Mouse (Mus musculus) C2C12 (cell line): ENCODE measurements around the gene Astl. TPM values are rescaled to one million over a fixed set of nuclear protein-coding genes. Genes with fewer than 3 reads are reported as not detected.

Source experiments
- H3K27me3 ChIP-seq: one replicate; pipeline ENCODE4 v1.6.1; 2011; ENCODE audit not compliant: control insufficient read depth, insufficient read depth, insufficient read length
- H3K36me3 ChIP-seq: one replicate; pipeline ENCODE4 v1.6.1; 2011; ENCODE audit not compliant: control insufficient read depth, insufficient read depth
- H3K4me3 ChIP-seq: one replicate; pipeline ENCODE4 v1.5.1; 2011; ENCODE audit warnings: mild to moderate bottlenecking, control low read depth; ENCODE audit not compliant: poor library complexity, insufficient read depth, severe bottlenecking
- H3K79me2 ChIP-seq: one replicate; pipeline ENCODE4 v1.6.1; 2011; ENCODE audit not compliant: control insufficient read depth, insufficient read depth
- H3K79me3 ChIP-seq: one replicate; pipeline ENCODE4 v1.6.1; 2011; ENCODE audit warnings: low read depth, control low read depth
- H3ac ChIP-seq: one replicate; pipeline ENCODE3; 2011; ENCODE audit warnings: low read depth; ENCODE audit not compliant: control insufficient read depth, insufficient read length
- CEBPB ChIP-seq: IDR thresholded peaks from one replicate; pipeline ENCODE4 v1.6.1; 2011; ENCODE audit warnings: low read depth, mild to moderate bottlenecking, control low read depth, moderate library complexity
- CTCF ChIP-seq: IDR thresholded peaks from one replicate; pipeline ENCODE4 v1.5.1; 2011; ENCODE audit not compliant: control insufficient read depth, insufficient read depth, insufficient read length
- FOSL1 ChIP-seq: IDR thresholded peaks from one replicate; pipeline ENCODE4 v1.8.0; 2011; ENCODE audit warnings: mild to moderate bottlenecking, low read length; ENCODE audit not compliant: poor library complexity, insufficient read depth, severe bottlenecking
- MAX ChIP-seq: IDR thresholded peaks from one replicate; pipeline ENCODE4 v1.6.1; 2011; ENCODE audit warnings: mild to moderate bottlenecking, control low read depth
- MYOD1 ChIP-seq: IDR thresholded peaks from one replicate; pipeline ENCODE4 v1.6.1; 2011; ENCODE audit warnings: low read depth; ENCODE audit not compliant: control insufficient read depth, insufficient read length
- MYOG ChIP-seq: IDR thresholded peaks from one replicate; pipeline ENCODE4 v1.6.1; 2011; ENCODE audit not compliant: control insufficient read depth, insufficient read length; ENCODE audit errors: extremely low read depth
- USF1 ChIP-seq: IDR thresholded peaks from one replicate; pipeline ENCODE4 v1.6.1; 2011; ENCODE audit warnings: low read depth, mild to moderate bottlenecking, control low read depth, moderate library complexity
- polyA plus RNA-seq: library from polyadenylated mRNA; unstranded; fragments of >200 nt; fragmentation: generic; extraction: Trizol; gene quantifications from one replicate; pipeline ENCODE4 v1.2.1, GENCODE M21; 2012; ENCODE audit warnings: missing spikeins

Gene Astl
- polyA plus RNA-seq, 1 experiment: not detected

DNA sequence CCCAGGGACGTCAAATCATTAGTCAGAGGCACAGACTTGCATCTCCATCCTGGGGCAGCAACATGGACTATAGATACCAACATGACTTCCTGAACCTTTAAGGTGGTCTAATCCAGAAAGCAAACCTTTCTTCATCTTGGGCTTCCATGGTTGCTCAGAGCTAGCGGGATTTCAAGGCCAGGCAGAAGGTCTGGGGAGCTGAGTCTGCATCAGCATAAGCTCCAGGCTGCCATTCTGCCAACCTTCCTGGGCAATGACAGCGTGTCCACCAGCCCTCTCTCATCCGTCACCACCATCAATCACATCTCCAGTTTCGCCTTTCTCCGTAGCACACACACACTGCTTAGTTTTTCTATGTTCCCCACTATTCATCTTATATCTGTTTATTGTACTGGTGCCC lies 823 bp downstream of the Astl start:
- Histone ChIP-seq H3K27me3 (peaks cover 12% of the 10 kb centered on the region), H3K79me2 (peaks cover 23% of the 10 kb centered on the region)

DNA sequence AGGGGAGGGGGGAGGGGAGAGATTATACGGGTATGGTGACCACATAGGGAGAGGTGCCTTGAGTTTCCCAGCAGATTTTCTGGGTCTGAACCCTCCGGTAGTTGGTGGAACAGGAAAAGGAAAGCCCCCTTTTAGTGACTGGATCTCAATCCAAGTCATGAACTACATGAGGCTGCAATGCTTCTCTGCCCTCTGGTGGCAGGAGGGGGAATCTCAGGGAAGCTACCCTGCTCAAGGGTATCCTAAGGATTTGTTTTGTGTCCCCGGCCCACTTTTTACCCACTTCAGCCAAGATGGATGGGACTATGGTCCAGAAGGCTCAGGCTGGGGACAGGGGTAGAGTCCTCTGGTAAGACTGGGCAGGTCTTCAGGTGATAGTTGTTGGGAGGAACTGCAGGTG lies 2.7 kb downstream of the Astl start:
- Histone ChIP-seq H3ac (no peak overlapping the region), H3K36me3 (peaks cover 16% of the 10 kb centered on the region)

More for the DNA sequence above, 823 bp downstream of the Astl start:
- peaks cover 10% of the 10 kb centered on the region for H3K79me3 ChIP-seq
- H3ac ChIP-seq: no peak overlapping the region
- H3K4me3 ChIP-seq: no peak overlapping the region
- TF ChIP-seq MYOD1 (no peak), USF1 (no peak), FOSL1 (no peak), MYOG (no peak), CEBPB (no peak), MAX (no peak), CTCF (no peak)
- H3K36me3 ChIP-seq: peaks cover 16% of the 10 kb centered on the region

DNA sequence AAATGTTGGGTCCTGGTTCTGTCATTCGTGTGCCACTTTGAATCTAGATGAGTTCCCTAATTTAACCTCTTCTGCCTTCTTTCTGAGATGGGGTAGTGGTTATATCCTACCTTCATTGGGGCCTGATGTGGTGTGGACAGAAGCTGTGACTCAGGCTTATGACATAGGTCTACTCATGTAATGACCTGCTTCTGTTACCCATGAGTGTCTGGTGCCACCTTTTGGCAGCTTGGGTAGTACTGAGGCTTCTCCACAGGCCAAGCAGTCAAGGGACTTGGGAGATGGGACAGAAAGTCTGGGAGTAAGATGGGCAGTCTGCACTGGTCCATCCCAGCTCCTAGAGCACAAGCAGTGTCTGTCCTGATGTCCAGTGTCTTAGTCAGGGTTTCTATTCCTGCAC lies 7.9 kb downstream of the Astl start:
- Histone ChIP-seq H3K36me3 (no peaks in the 10 kb centered on the region), H3K27me3 (peaks cover 21% of the 10 kb centered on the region), H3K79me3 (no peaks in the 10 kb centered on the region), H3ac (no peak overlapping the region), H3K79me2 (no peaks in the 10 kb centered on the region), H3K4me3 (no peak overlapping the region)
- TF ChIP-seq CTCF: peak; percentile 58
- TF ChIP-seq FOSL1: no peak

More for the DNA sequence above, 2.7 kb downstream of the Astl start:
- Histone ChIP-seq H3K79me2 (peaks cover 22% of the 10 kb centered on the region), H3K27me3 (peaks cover 14% of the 10 kb centered on the region), H3K79me3 (peaks cover 10% of the 10 kb centered on the region), H3K4me3 (no peak overlapping the region)
- TF ChIP-seq CTCF (peak; percentile 40), FOSL1 (no peak), CEBPB (no peak), MYOG (no peak)

GRCm38 (mm10) chr2:127347147-127347985 lies 8.9 kb downstream of the Astl start:
- no peak overlapping the region for H3ac ChIP-seq
- TF ChIP-seq USF1 (no peak), CTCF (no peak)

GRCm38 (mm10) chr2:127353881-127354280 lies 15.4 kb downstream of the Astl start:
- Histone ChIP-seq H3K79me2 (no peaks in the 10 kb centered on the region), H3K27me3 (peaks cover 33% of the 10 kb centered on the region), H3ac (no peak overlapping the region), H3K79me3 (no peaks in the 10 kb centered on the region), H3K4me3 (no peak overlapping the region), H3K36me3 (no peaks in the 10 kb centered on the region)
- no peak for TF ChIP-seq MAX
- no peak for TF ChIP-seq FOSL1
- TF ChIP-seq MYOG: no peak
- no peak for TF ChIP-seq USF1
- no peak for TF ChIP-seq MYOD1

More at GRCm38 (mm10) chr2:127347147-127347985, 8.9 kb downstream of the Astl start:
- Histone ChIP-seq H3K36me3 (no peaks in the 10 kb centered on the region), H3K79me3 (no peaks in the 10 kb centered on the region), H3K79me2 (no peaks in the 10 kb centered on the region), H3K4me3 (no peak overlapping the region), H3K27me3 (peaks cover 21% of the 10 kb centered on the region)

DNA sequence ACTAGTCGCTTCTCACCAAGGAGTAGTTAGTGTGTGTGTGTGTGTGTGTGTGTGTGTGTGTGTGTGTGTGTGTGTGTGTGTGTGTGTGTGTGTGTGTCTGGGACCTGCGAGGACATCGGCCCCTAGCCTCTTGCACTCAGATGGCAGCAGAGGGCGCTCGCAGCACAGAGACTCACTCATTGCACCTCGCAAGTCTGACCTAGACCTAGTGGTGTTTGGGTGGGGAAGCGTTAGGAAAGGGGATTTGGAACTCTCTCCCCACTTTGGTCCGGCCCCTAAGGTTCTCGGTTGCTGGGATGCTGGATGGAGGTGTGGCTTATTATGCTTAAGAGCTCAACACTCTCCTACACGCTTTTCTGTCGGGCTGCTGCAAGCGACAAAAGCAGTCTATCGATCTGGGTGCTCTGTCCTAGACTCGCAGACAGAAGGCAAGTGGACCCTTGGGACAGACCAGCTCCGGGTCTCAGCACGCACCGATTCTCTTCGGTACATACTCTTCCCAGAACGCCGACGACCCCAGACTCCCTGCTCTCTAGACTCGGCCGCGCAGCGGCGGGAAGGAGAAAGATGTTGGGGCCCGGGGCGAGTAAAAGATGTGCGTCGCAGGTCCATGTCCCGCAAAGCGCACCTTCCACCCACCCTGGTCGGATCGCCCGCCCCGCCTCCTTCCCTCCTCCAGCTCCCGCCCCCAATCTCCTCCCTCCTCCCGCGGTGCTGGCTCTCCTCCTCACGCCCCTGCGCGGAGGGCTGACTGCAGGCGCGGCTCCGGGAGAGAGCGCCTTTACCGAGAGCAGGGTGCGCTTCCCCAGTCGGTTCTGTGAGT lies 24.2 kb downstream of the Astl start, which contains the start of gene Adra2b:
Gene Adra2b, plus strand, starts transcription at position 750 of the 823 bp plus-strand sequence.
- Histone ChIP-seq H3ac (peak within 1 kb of the TSS; percentile 18), H3K36me3 (no peaks in the 10 kb centered on the region), H3K27me3 (peaks cover 58% of the 10 kb centered on the region), H3K79me3 (no peaks in the 10 kb centered on the region), H3K4me3 (no peak within 1 kb of the TSS), H3K79me2 (no peaks in the 10 kb centered on the region)
- TF ChIP-seq USF1 (no peak), CTCF (peak; percentile 61)
